Mouse (Mus musculus) lung, adult 2 months (tissue): ENCODE results near the gene Hexa.

Experiments used
- CTCF ChIP-seq: fragments of 200-500 bp; IDR thresholded peaks from 2 replicates; pipeline ENCODE4 v1.5.1; 2011; ENCODE audit warnings: mild to moderate bottlenecking, low read length, control low read depth; ENCODE audit not compliant: insufficient read depth
- POLR2A ChIP-seq: fragments of 200-500 bp; IDR thresholded peaks from 2 replicates; pipeline ENCODE4 v1.6.1; 2011; ENCODE audit warnings: low read depth, mild to moderate bottlenecking, control low read depth, low read length, borderline replicate concordance; ENCODE audit errors: extremely low read depth

GRCm38 (mm10) chr9:59517127-59517526, 22.2 kb upstream of the Hexa start:
- TF ChIP-seq CTCF (no peak), POLR2A (no peak)
